Mouse (Mus musculus): ENCODE results near the gene Lbx1.

DNA sequence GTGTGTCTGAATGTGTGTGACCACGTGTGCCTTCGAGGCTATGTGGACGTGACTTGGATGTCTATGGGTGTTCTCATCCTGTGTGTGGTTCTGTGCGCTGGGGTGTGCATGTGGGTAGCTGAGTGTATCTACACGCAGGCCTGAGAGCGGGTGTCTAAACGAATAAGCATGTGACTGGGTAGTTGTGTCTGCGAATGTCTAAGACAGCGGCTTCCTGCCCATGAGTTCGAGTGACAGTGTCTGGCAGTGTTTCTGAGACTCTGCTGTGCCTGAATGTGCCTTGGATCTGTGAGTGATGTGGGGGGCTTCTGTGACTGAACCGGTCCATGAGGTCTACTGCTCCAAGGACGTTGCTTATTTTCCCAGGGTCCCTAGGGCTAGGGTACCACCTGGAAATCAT, 10.5 kb downstream of the Lbx1 start:
- TF ChIP-seq CTCF (IDR thresholded peaks at IDR 0.05; ENCODE audit: low read depth, low read length), result no peak
- TF ChIP-seq GATA1 (IDR thresholded peaks at IDR 0.05; ENCODE audit: borderline replicate concordance, low read length), result no peak
- no peak for TF ChIP-seq POLR2AphosphoS5 (IDR thresholded peaks at IDR 0.05; ENCODE audit: insufficient replicate concordance, low read depth, low read length)
- no peak for TF ChIP-seq GATA2 (IDR thresholded peaks at IDR 0.05; ENCODE audit: borderline replicate concordance, low read depth, low read length)
- TF ChIP-seq TAL1 (conservative IDR thresholded peaks at IDR 0.05; ENCODE audit: low read depth, low read length), result no peak
